Mouse (Mus musculus) spleen, adult 2 months (tissue): ENCODE data around the gene Fam193b.

Experiments
- CTCF ChIP-seq: fragments of 200-500 bp; IDR thresholded peaks from 2 replicates; pipeline ENCODE4 v1.5.1; 2011; ENCODE audit warnings: mild to moderate bottlenecking, inconsistent platforms; ENCODE audit not compliant: insufficient read depth, insufficient read length, insufficient replicate concordance; ENCODE audit errors: extremely low read depth
- POLR2A ChIP-seq: fragments of 200-500 bp; IDR thresholded peaks from 2 replicates; pipeline ENCODE4 v1.6.1; 2011; ENCODE audit warnings: low read depth, low read length, inconsistent platforms

DNA sequence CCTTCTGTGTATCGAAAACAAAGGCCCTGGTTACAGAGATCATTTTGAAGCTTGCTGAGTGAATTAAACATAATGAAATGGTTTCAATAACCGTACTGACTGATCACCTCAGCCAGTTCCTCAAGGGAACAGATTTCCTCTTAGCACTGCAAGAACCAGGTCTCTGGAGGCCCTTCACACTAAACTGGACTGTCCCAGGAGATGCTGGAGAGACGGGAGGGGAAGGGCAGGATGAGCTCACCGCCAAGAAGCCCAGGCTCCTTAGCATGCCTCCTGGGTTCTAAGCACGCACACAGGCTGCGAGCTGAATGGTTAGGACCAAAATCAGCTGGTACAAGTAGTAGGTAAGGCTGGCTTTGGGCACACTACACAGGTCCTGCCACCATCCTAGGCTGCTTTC is 3.9 kb downstream of the Fam193b start:
- no peak for TF ChIP-seq CTCF
- TF ChIP-seq POLR2A, result no peak
